Mouse (Mus musculus) CD4-positive, CD25-positive, alpha-beta regulatory T cell, adult 4 months (primary cell): ENCODE measurements around the gene Zfp277. TPM values are rescaled to one million over a fixed set of nuclear protein-coding genes. Genes with fewer than 3 reads are reported as not detected.

Experiments
- ATAC-seq: one replicate; pipeline ENCODE4 v1.8.0; 2017
- polyA plus RNA-seq, 2 experiments: library from polyadenylated mRNA; unstranded; fragments of 100-300 nt; shearing (Covaris generic); gene quantifications; one replicate each; pipeline ENCODE4 v1.2.1; 2017

Gene Zfp277
- polyA plus RNA-seq, 2 experiments from 2014 or later, result 39.8 to 40.1 TPM

DNA sequence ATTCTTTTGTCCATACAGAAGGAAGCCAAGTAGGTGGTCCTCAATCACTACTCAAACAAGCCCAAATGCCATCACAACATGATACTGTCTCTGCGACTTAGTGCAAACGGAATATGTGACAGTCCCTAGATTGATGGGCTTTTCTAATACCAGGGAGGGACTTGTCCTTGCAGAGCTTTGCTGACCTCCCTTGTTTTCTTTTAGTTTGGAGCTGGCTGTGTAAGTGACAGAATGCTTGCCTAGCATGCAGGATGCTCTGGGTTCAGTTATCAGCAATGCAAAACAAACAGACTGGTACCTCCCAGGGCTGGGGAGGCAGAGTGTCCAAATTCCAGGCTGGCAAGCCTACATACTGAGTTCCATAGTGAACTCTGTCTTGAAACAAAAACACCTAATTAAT is 7.7 kb downstream of the Zfp277 start:
- ATAC-seq, result no peak

DNA sequence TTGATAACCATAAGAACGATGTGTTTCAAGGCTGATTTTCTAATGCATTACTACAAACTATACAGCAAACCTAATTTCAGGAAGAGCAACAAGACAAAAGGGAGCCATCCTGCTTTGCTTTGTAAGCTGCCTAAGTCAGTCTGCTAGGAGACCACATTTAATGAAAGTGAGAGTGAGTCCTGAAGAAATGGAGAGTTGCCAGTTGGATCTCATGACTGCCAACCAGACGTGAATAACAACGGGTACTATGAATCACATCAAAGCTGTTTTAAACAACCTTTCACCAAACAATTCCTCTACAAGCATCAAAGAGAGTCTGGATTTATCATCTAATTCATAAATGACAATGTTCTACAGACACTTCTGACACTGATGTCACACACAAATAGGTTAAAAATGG is 11.6 kb downstream of the Zfp277 start:
- no peak for ATAC-seq

GRCm38 (mm10) chr12:40431075-40431474 is 14.6 kb downstream of the Zfp277 start:
- no peak for ATAC-seq

GRCm38 (mm10) chr12:40429976-40430375 is 15.7 kb downstream of the Zfp277 start:
- no peak for ATAC-seq

DNA sequence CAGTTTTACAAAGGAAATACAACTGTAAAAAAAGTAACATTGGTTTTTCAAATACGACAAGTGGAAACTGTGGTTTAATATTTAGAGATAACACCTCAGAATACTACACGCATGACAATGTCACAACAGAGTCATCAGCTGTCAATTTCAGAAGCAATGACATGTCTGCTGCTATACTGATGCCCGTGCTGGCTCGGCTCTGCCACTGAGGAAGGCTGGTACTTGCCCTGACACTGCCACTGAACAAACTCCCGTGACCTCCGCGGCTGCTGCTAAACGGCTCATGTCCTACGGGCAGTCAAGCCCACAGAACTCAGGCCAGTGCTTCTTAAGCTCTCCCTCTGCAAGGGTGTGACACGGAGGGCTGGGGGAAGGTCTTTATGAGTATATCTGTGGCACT is 18.1 kb downstream of the Zfp277 start:
- peak; percentile 83 for ATAC-seq

GRCm38 (mm10) chr12:40424991-40425390 is 20.7 kb downstream of the Zfp277 start:
- ATAC-seq, result peak; percentile 56

GRCm38 (mm10) chr12:40417257-40417656 is 28.4 kb downstream of the Zfp277 start:
- no peak for ATAC-seq

- no peak for ATAC-seq
Measured at GRCm38 (mm10) chr12:40415312-40415925, 30.3 kb downstream of the Zfp277 start.

GRCm38 (mm10) chr12:40414682-40415311 is 30.9 kb downstream of the Zfp277 start:
- ATAC-seq, result no peak

GRCm38 (mm10) chr12:40399812-40400211 is 45.9 kb downstream of the Zfp277 start:
- ATAC-seq, result no peak

DNA sequence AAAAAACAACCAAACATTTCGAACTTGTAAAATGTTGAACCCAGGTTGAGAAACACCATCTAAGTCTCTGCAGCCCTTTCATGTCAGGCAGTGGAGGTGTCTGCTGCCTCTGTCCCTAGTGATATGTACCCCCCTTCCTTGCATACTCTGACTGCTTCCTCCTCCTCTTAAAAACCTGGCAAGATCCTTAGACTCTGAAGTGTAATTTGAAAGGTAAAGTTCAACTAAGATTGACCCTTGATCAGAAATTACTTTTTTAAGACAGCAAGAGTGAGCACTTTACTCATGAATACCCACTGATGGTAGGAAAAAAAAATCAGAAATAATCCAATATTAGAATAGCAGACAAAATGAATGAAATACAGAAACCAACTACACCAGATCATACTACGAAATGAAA is 46.3 kb downstream of the Zfp277 start:
- no peak for ATAC-seq

DNA sequence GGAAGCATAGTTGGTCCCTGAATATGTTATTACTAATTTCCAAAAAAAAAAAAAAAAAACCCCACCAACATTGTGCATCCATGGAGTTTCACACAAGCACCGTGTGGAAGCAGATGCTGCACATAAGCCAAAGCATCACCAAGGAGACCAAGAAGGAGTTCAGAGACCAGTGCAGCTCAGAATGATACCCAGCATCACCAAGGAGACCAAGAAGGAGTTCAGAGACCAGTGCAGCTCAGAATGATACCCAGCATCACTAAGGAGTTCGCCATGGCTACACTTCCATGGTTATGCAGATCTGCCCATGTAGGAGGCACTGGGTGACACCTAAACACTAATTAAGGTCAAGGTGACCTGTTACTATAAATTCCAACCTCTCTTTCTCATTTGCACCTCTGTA is 46.8 kb downstream of the Zfp277 start:
- no peak for ATAC-seq

DNA sequence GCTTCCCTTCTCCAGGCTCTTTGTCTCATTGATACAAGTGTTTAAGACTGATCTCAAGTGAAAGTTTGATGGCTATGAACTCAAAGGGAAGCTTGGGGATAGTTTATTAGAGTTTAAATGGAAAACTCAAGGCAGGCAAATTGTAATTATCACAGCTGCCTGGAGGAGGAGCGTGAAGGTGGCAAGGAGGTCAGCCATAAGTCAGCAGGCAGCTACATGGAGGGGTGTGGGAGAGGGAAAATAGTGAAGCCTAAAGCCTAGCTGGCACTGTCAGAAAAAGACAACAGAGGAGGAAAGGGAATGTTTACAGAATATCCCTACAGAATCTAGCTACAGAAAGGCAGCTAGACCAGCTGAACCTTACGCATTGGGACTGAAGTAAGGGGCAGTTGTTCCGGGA is 52.8 kb downstream of the Zfp277 start:
- ATAC-seq, result no peak

DNA sequence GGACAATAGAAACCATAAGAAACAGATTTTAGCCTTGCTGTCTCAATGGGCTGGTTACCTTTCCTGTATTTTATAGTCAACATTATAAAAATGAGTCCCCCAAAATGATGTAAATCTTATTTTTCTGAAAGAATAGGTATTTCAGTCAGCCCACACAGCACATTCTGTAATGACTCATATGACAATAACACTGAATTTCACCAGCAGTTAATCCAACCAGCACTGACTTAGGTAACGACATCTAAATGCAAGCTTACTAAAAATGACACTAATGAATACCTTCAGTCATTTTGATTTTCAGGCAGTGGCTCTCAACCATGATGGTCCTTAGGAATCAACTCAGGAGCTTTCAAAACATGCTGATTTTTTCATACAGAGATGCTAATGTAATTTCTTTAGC is 54.4 kb downstream of the Zfp277 start:
- ATAC-seq, result no peak

GRCm38 (mm10) chr12:40387786-40388185 is 57.9 kb downstream of the Zfp277 start:
- no peak for ATAC-seq

DNA sequence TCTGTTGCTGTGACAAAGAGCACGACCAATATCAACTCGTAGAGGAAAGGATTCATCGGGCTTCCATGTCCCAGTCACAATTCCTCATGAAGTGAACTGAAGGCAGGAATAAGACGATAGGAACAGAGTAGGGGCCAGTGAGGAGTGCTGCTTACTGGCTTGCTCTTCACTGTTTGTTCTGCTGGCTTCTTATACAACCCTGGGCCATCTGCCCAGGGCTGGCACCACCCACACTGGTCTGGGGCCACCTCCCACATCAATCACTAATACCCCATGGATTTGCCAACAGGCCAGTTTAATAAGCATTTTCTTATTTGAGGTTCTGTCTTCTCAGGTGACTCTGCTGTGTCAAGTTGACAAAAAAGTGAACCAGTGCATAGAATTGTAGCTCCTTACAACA is 60.4 kb downstream of the Zfp277 start:
- no peak for ATAC-seq

- no peak for ATAC-seq
Measured at GRCm38 (mm10) chr12:40383718-40384117, 62.0 kb downstream of the Zfp277 start.

GRCm38 (mm10) chr12:40382539-40382938 is 63.2 kb downstream of the Zfp277 start:
- no peak for ATAC-seq

- ATAC-seq, result peak; percentile 21
Measured at GRCm38 (mm10) chr12:40381824-40382223, 63.9 kb downstream of the Zfp277 start.

- ATAC-seq, result peak; percentile 85
Measured at GRCm38 (mm10) chr12:40381173-40381801, 64.4 kb downstream of the Zfp277 start.

- ATAC-seq, result no peak
Measured at GRCm38 (mm10) chr12:40379538-40379923, 66.2 kb downstream of the Zfp277 start.

DNA sequence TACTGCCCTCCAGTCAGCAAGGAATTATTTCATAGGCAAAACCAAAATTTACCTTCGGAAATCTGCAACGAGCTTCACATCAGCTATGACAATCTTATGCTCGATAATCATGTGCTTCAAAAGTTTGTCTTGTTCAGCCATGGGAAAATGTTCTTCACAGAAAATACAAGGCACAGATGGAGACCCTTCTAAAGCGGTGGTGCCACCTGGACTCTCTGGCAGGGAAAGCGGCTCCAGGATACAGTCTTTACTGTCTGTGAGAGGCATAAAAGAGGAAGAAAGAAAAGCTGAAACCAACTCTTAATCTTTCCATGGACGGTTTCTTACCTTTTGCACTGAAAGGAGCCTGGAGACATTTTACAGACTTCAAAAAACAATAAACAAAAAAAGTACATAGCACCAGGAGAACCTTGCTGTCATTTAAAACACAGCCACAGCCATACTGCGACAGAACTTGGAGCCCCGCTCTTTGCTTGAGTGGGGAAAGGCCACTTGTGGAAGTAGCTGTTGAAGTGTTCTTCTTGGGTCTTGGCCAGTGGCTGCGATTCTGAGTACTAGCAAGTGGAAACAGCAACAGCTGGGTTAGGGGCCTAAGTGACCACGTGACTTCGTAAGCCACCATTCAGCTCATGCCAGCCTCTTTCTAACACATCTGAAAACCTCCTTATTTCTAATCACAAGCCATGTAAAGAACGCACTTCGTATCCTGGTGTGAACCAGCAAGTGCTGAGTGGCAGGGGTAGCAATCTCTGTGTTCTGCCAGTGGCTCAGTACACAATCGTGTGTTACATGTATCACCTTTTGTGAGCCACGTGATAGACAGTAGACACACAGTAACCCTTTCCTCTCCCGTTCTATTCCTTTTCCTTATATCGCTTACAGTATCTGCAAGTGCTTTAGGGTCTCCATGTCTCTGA is 66.8 kb downstream of the Zfp277 start:
- ATAC-seq, result no peak

- no peak for ATAC-seq
Measured at GRCm38 (mm10) chr12:40351879-40352278, 93.8 kb downstream of the Zfp277 start.
